Mouse (Mus musculus) sigmoid colon, adult 10 weeks (tissue): ENCODE results near the gene Tmem178. TPM values are rescaled to one million over a fixed set of nuclear protein-coding genes. Genes with fewer than 3 reads are reported as not detected.

ENCODE experiments used
- polyA plus RNA-seq: library from polyadenylated mRNA; stranded (reverse); fragments of 350-450 nt; fragmentation: Illumina TruSeq; extraction: RNeasy Lipid Tissue Mini Kit (QIAGEN cat#74804); gene quantifications from one replicate; pipeline ENCODE4 v1.2.3, GENCODE M21; 2014; ENCODE audit warnings: low read depth, low replicate concordance

Tmem178 gene
- not detected for polyA plus RNA-seq

GRCm38 (mm10) chr17:80944530-80945198, at the start of gene Tmem178:
Tmem178 (plus strand) TSS chr17:80944632.

Other genes with a start within 250 kb of the Tmem178 start
- gene Map4k3, start 216.1 kb upstream of the Tmem178 start, polyA plus RNA-seq = 187 TPM
- 4.4 TPM for gene Thumpd2, start 120.5 kb downstream of the Tmem178 start, polyA plus RNA-seq